Mouse (Mus musculus) cerebellum, adult 8-10 months (tissue): ENCODE measurements at regions not wholly inside any gene's neighbourhood (a gene's known extent, or its start where the extent isn't known, plus 50 kb on each side); places are given as distances from the start of the nearest gene placed in this dataset.

Source experiments
- DNase-seq: peaks from one replicate; pipeline ENCODE4 v3.0.0; 2022

DNA sequence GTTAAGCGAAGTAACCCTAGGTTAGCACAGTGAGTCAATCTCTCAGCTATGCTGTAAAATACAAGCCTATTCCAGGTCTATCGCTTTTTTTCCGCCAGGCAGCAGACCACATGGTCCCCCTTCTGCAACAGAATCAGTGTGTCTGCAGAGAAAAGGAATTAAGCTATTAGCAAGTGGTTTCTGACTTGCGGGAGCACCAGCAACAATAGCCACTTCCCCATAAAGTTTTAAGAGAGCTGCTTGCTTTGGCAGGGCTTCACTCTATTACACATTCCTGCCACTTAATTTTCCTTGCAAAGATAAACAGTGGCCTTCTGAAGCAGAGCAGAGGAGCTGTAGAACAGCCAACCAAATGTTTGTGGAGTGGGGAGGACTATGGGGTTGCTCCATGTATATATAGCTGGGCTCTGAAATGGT is 59.8 kb upstream of the Osmr start:
- no peak for DNase-seq

GRCm38 (mm10) chr15:6941491-6941890 is 66.7 kb upstream of the Osmr start:
- no peak for DNase-seq

DNA sequence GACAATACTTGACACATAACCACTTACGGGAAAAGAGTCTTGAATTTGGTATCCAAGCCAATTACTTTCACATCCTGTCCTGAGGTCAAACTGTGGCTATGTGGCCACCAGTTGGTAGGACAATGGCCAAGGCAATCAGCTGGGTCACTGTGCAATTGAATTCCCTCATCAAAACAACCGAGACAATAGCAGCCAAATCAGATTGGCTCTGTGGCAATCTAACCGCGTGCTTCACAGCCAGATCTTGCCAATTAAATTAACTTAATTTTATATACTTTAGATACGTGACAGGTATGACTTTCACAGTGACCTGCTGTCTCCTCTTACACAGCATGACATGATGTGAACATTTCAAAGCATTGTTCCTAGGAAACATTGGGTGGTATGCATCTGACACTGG is 74.5 kb upstream of the Osmr start:
- DNase-seq: no peak

DNA sequence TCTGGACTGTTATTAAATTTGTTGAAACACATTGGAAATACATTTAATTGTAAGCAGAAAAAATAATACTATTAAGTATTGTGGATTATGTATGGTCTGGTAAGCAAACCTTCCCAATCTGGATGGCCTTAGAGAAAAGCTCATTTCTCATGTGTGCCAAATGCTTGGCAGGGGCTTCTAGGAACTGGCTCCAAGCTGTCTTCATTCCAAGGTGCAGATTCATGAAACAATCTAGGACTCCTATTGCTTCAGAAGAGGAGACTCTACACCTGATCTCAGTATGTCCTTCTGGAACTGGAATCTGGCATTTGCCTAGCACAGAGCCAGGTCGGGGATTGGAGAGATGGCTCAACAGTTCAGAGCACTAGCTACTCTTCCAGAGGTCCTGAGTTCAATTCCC is 74.9 kb upstream of the Osmr start:
- DNase-seq: no peak

DNA sequence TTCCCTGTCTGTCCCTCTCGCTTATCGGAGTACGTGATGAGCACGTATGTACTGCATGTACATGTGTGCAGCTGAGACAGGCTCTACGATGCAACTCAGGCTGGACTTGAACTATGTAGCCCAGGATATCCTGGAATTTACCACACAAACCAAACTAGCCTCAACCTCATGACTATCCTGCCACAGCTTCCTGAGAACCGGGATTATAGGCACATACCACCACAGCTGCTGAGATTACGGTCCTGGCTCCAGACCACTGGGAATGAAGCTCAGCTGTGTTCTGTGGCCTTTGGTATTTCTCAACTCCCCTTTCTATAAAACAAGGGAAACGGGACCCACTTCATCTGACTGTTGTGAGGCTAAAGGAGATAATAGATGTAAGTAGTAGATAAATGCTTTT is 75.7 kb upstream of the Osmr start:
- no peak for DNase-seq

- DNase-seq: no peak
Observed at GRCm38 (mm10) chr15:6953556-6953955, 78.8 kb upstream of the Osmr start.

- DNase-seq: no peak
Observed at GRCm38 (mm10) chr15:6953970-6954791, 79.4 kb upstream of the Osmr start.

DNA sequence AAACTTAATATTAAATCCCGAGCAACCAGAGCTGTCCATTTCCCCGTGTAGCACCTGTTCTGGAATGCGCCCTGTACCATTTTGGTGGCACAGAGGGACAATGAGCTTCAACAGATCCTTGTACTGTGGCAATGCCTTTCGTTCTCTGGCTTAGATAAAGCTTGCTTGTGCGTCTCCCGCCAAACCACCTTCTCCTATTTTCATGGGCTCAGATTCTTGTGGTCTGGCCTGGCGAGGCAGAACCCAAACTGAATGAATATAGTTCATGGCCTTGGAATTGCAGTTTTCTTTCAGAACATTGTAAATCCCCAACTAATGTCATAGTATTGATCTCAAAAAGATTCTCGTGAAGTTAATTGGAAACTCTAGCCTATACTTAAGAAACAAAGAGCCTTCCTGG is 85.1 kb upstream of the Osmr start:
- no peak for DNase-seq

DNA sequence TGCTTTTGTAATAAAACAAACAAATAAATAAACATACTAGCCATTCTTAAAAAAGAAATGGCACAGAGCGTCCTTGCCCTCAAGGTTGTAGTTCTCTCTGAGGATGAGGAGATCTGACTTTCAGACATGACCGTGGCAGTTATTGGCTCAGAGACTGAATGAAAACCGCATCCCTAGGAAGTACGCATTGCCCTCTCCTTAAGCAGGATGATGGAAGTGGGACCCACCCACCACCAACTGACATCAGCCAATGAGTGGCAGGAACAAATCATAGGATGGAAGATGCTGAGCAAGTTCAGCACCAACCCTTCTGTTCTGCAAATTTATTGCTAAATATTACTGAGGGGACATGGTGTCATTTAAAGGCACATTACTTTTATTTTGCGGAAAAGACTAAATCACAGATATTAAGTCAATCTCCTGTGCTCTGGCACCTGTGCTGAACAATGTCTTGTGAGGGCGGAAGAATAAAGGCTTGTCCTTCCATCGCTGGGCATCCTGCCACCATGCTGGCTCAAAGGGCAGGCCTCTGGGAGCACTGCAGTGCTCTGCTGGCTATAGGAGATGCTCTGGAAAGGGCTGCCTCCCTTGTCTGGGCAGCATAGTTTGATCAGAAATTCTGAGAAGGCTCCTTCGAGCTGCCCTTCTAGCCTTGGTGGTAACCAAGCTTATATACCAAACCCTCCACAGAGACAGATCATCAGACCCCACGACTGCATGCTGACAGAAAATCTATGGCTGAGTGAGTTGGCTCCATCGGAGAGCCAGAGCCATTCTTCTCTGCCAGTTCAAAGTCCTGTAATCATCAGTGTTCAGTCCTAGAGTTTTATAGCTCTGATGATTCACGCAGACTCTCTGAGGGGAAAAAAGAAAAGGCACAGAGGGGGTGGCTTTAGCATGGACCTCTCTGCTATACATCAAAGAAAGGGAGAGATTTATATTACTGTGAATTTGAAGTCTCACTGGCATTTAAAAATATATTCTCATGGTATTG is 86.3 kb upstream of the Osmr start:
- no peak for DNase-seq

- no peak for DNase-seq
Observed at GRCm38 (mm10) chr15:6964635-6965034, 89.9 kb upstream of the Osmr start.

- DNase-seq: no peak
Observed at GRCm38 (mm10) chr15:6965446-6965845, 90.7 kb upstream of the Osmr start.

GRCm38 (mm10) chr15:6974410-6974809 is 99.6 kb upstream of the Osmr start:
- no peak for DNase-seq

- DNase-seq: no peak
Observed at GRCm38 (mm10) chr15:6981430-6981829, 106.7 kb upstream of the Osmr start.

GRCm38 (mm10) chr15:6983320-6983719 is 107.1 kb upstream of the Lifr start:
- DNase-seq: no peak

GRCm38 (mm10) chr15:6988187-6988586 is 102.2 kb upstream of the Lifr start:
- DNase-seq: peak; percentile 9

DNA sequence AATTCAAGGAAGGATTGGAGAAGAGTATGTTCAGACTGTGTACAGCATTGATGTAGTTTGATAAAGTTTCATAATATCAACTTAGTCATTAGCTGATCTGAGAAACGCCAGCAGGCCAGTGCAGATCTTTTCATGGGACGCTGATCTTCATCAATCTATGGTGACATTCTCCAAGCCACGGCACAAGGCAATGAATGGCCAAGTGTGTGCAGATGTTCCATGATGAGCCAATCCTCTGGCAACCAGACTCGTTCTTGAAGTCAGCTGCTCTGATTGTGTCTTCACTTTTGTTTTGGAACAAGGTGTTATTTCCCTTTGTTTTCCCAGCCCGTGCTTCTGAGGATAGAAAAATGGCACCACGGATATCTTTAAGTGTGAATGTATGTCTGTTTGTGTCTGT is 101.3 kb upstream of the Lifr start:
- DNase-seq: no peak

DNA sequence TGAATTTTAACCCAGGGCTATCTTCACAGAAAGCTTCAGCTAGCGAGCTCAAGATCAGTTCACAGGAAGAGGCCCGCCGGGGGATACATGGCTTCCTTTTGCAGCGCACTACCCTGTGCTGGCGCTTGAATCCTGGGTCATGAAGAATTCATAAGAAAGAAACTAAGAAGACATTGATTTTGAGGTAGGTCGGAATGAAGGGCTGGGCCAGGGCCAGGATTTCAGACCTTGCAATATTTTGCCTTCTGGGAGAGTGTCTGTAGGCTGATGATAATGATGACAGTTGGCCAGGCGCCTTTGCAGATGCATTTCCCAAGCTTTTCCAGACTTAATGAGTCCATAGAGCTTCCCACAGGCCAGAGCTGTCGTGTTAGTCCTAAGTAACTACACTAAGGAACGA is 97.2 kb upstream of the Lifr start:
- DNase-seq: no peak

DNA sequence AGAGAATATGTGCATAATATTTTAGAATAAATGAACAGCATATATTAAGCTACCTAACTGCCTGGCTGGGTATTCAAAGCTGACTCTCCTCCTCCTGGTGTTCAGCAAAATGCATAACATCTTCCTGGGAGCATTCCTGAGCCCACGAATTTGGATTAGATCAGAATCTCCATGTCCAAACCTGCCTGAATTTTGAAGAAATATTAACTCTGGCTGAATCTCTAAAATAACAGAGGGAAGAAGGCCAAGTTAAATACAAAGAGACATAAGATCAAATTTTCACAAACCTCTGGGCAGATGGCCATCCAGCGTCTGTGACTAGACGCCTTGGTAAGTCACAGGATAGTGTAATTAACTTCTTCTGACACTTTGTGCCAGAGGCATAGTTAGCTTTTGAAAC is 95.2 kb upstream of the Lifr start:
- no peak for DNase-seq

DNA sequence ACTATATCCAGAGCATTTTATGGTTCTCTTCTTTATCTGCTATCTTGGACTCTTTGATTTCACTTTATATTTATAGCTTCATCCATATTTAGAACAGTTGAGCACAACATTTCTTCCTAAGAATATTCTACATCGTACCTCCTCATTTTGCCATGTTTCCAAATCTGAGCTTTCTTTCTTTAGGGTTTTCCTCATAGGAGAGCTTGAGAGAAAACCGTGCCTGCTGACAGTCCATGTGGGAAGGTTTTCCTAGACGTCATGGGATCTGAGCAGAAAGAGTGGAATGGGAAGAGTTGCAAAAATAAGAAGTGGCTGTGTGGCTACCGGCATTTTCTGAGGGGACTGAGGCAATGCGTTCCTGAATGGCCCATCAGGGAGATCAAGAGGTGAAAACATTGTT is 92.5 kb upstream of the Lifr start:
- DNase-seq: no peak

- no peak for DNase-seq
Observed at GRCm38 (mm10) chr15:6998576-6999070, 91.8 kb upstream of the Lifr start.

- DNase-seq: no peak
Observed at GRCm38 (mm10) chr15:6999667-7000066, 90.7 kb upstream of the Lifr start.

DNA sequence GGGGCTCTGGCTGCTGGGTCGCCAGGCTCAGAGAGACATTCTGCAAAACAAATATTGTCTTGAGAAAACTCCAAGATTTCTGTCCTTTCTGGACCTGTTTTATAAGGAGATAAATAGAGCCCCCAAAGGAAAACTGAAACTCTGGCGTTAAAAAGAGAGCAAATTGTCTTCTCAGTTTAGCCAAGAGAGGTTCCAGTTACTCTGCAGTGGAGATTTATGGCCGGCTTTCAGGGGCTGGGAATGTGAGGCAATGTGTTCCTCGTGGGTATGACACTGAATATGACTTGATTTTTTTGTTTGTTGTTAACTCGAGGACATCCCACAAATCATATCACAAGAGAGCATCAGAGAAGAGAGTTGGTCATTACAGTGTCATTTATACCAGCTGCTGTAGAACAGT is 88.2 kb upstream of the Lifr start:
- no peak for DNase-seq

GRCm38 (mm10) chr15:7003311-7003710 is 87.1 kb upstream of the Lifr start:
- DNase-seq: no peak

GRCm38 (mm10) chr15:7005142-7005541 is 85.3 kb upstream of the Lifr start:
- DNase-seq: no peak
